ENCODE assay signal across 23 mouse cellular contexts in genomic region chr4:63024098-63024497, GRCm38 (mm10). TPM values are rescaled to one million over a fixed set of nuclear protein-coding genes. Genes with fewer than 3 reads are reported as not detected.
DNase-seq lines count a peak whose midpoint lies in the region; ATAC-seq lines count a peak whose summit lies in the region.
"Had no signal": no experiment of that assay in that cellular context is flagged by ENCODE, and none has a peak within 500 bp of the region (broad histone marks: within the 10 kb centered on the region; RNA-seq: fewer than 3 reads in every experiment).

No protein-coding gene starts in this region.

- no peak for ATAC-seq in forebrain, embryonic 11.5 days (replicated peaks; ENCODE audit: low FRiP score)
- ATAC-seq in forebrain, embryonic 15.5 days (replicated peaks), result no peak
- ATAC-seq in heart, embryonic 11.5 days (replicated peaks; ENCODE audit: insufficient number of reproducible peaks, low FRiP score, low TSS enrichment), result no peak
- ATAC-seq: forebrain, embryonic 14.5 days; Patski had no signal

- no peak overlapping the region for H3K4me3 ChIP-seq in forebrain, embryonic 11.5 days (ENCODE audit: low read depth, low read length)
- H3K4me3 ChIP-seq in forebrain, embryonic 15.5 days, result no peak overlapping the region
- no peak overlapping the region for H3K4me3 ChIP-seq in heart, embryonic 10.5 days
- H3K4me3 ChIP-seq in heart, embryonic 11.5 days (ENCODE audit: low read depth, low read length), result no peak overlapping the region
- H3K4me3 ChIP-seq: embryonic facial prominence, embryonic 10.5 days; embryonic facial prominence, embryonic 12.5 days; forebrain, embryonic 12.5 days had no signal

- DNase-seq in forebrain, embryonic 11.5 days (ENCODE audit: low spot score), result peak; percentile 43
- DNase-seq in heart, embryonic 10.5 days (ENCODE audit: low spot score), result peak; percentile 64
- DNase-seq in kidney, adult 11 months, result peak; percentile 1
- DNase-seq in kidney, postnatal 14 days, result no peak
- peak; percentile 1 for DNase-seq in thymus, postnatal 14 days
- no peak for DNase-seq in thymus, adult 18-20 months
- DNase-seq: adrenal gland, adult 8-10 months; adrenal gland, postnatal 14 days; adrenal gland, postnatal 36 days; B cell, adult 2 months; cerebellum, adult 11-12 months; cerebellum, adult 2 months; cerebellum, adult 9-10 months; cerebellum, postnatal 10 days; cerebellum, postnatal 25 days had no signal

- H3K9me3 ChIP-seq in forebrain, embryonic 11.5 days (ENCODE audit: control insufficient read depth, low read length), result no peaks in the 10 kb centered on the region
- no peaks in the 10 kb centered on the region for H3K9me3 ChIP-seq in forebrain, embryonic 15.5 days
- no peaks in the 10 kb centered on the region for H3K9me3 ChIP-seq in heart, embryonic 10.5 days
- no peaks in the 10 kb centered on the region for H3K9me3 ChIP-seq in heart, embryonic 11.5 days (replicated peaks; ENCODE audit: control insufficient read depth, low read length)
- H3K9me3 ChIP-seq: embryonic facial prominence, embryonic 10.5 days; embryonic facial prominence, embryonic 12.5 days; forebrain, embryonic 12.5 days had no signal

- H3K4me2 ChIP-seq in forebrain, embryonic 11.5 days (ENCODE audit: low read depth, low read length, severe bottlenecking), result no peak overlapping the region
- H3K4me2 ChIP-seq in forebrain, embryonic 15.5 days (replicated peaks), result no peak overlapping the region
- no peak overlapping the region for H3K4me2 ChIP-seq in heart, embryonic 11.5 days
- H3K4me2 ChIP-seq: embryonic facial prominence, embryonic 12.5 days; forebrain, embryonic 12.5 days had no signal

- no peaks in the 10 kb centered on the region for H3K27me3 ChIP-seq in forebrain, embryonic 11.5 days (ENCODE audit: control insufficient read depth, insufficient read depth, low read length)
- no peaks in the 10 kb centered on the region for H3K27me3 ChIP-seq in forebrain, embryonic 15.5 days
- no peaks in the 10 kb centered on the region for H3K27me3 ChIP-seq in heart, embryonic 10.5 days (ENCODE audit: insufficient read depth, poor library complexity, severe bottlenecking)
- no peaks in the 10 kb centered on the region for H3K27me3 ChIP-seq in heart, embryonic 11.5 days (ENCODE audit: control insufficient read depth, insufficient read depth, low read length)
- H3K27me3 ChIP-seq: embryonic facial prominence, embryonic 12.5 days; forebrain, embryonic 12.5 days; Patski had no signal

- no peaks in the 10 kb centered on the region for H3K4me1 ChIP-seq in forebrain, embryonic 11.5 days (replicated peaks; ENCODE audit: control insufficient read depth, insufficient read depth, low read length)
- no peaks in the 10 kb centered on the region for H3K4me1 ChIP-seq in forebrain, embryonic 15.5 days
- peaks cover 18% of the 10 kb centered on the region; the same call in 1 of the 2 replicates for H3K4me1 ChIP-seq in heart, embryonic 10.5 days
- H3K4me1 ChIP-seq in heart, embryonic 11.5 days (ENCODE audit: control insufficient read depth, insufficient read depth, low read length), result no peaks in the 10 kb centered on the region
- H3K4me1 ChIP-seq: forebrain, embryonic 12.5 days had no signal

- no peak overlapping the region for H3K27ac ChIP-seq in forebrain, embryonic 11.5 days (ENCODE audit: low read depth, low read length)
- H3K27ac ChIP-seq in forebrain, embryonic 15.5 days (replicated peaks), result no peak overlapping the region
- H3K27ac ChIP-seq in heart, embryonic 10.5 days, result no peak overlapping the region
- no peak overlapping the region for H3K27ac ChIP-seq in heart, embryonic 11.5 days (ENCODE audit: low read depth, low read length)
- H3K27ac ChIP-seq: embryonic facial prominence, embryonic 10.5 days; embryonic facial prominence, embryonic 12.5 days; forebrain, embryonic 12.5 days had no signal

- H3K9ac ChIP-seq in forebrain, embryonic 11.5 days (ENCODE audit: low read length), result no peak overlapping the region
- no peak overlapping the region for H3K9ac ChIP-seq in forebrain, embryonic 15.5 days (replicated peaks)
- H3K9ac ChIP-seq in heart, embryonic 11.5 days (ENCODE audit: low read depth, low read length), result no peak overlapping the region
- H3K9ac ChIP-seq: embryonic facial prominence, embryonic 12.5 days; forebrain, embryonic 12.5 days had no signal

- whole genome bisulfite sequencing in forebrain, embryonic 11.5 days, result 94% methylated on average over 7 of the region's 7 CpGs
- WGBS in forebrain, embryonic 15.5 days, result 98% methylated on average over 7 of the region's 7 CpGs
- 91% methylated on average over 7 of the region's 7 CpGs for WGBS in heart, embryonic 10.5 days
- 87% methylated on average over 7 of the region's 7 CpGs for WGBS in heart, embryonic 11.5 days (ENCODE audit: insufficient replicate concordance)

- no peaks in the 10 kb centered on the region for H3K36me3 ChIP-seq in forebrain, embryonic 11.5 days (ENCODE audit: control insufficient read depth, insufficient read depth, low read length)
- H3K36me3 ChIP-seq in forebrain, embryonic 15.5 days, result no peaks in the 10 kb centered on the region
- H3K36me3 ChIP-seq in heart, embryonic 10.5 days, result peaks cover 6% of the 10 kb centered on the region; the same call in 1 of the 2 replicates
- H3K36me3 ChIP-seq in heart, embryonic 11.5 days (ENCODE audit: control insufficient read depth, insufficient read depth, low read length), result no peaks in the 10 kb centered on the region
- H3K36me3 ChIP-seq: embryonic facial prominence, embryonic 12.5 days; forebrain, embryonic 12.5 days; G1E had no signal

RNA-seq across cellular contexts. Expression of gene Zfp618, which starts 58.7 kb away (rescaled TPM):
- 27.7 and 33.5 TPM in 2 replicates for polyA plus RNA-seq in forebrain, embryonic 11.5 days (2014; fragmentation: Nextera tagmentation; extraction: Ambion mirVana)
- polyA plus RNA-seq in forebrain, embryonic 15.5 days (2015; fragmentation: Nextera tagmentation; extraction: Ambion mirVana), result 18.6 and 22.5 TPM in 2 replicates
- 9.5 and 18.1 TPM in 2 replicates for polyA plus RNA-seq in heart, embryonic 10.5 days (2016; fragmentation: Nextera tagmentation; extraction: Ambion mirVana)
- 11.6 and 12.3 TPM in 2 replicates for polyA plus RNA-seq in heart, embryonic 11.5 days (2014; fragmentation: Nextera tagmentation; extraction: Ambion mirVana)
- polyA plus RNA-seq: G1E had no signal

Comparison
In these comparisons a context has a peak if more than half of its experiments do, and no peak if none do; other contexts are left out.
1. DNase-seq: peak in forebrain, embryonic 11.5 days (single experiment), heart, embryonic 10.5 days (single experiment), kidney, adult 11 months (single experiment) and thymus, postnatal 14 days (single experiment); none in kidney, postnatal 14 days (single experiment) and thymus, adult 18-20 months (0 of 2).